Mouse (Mus musculus) ovary, postnatal 14 days (tissue): Measurements from ENCODE around the gene Pithd1.

ENCODE experiments used
- DNase-seq: peaks from one replicate; pipeline ENCODE4 v3.0.0; 2022; ENCODE audit warnings: low spot score

The Pithd1 gene

DNA sequence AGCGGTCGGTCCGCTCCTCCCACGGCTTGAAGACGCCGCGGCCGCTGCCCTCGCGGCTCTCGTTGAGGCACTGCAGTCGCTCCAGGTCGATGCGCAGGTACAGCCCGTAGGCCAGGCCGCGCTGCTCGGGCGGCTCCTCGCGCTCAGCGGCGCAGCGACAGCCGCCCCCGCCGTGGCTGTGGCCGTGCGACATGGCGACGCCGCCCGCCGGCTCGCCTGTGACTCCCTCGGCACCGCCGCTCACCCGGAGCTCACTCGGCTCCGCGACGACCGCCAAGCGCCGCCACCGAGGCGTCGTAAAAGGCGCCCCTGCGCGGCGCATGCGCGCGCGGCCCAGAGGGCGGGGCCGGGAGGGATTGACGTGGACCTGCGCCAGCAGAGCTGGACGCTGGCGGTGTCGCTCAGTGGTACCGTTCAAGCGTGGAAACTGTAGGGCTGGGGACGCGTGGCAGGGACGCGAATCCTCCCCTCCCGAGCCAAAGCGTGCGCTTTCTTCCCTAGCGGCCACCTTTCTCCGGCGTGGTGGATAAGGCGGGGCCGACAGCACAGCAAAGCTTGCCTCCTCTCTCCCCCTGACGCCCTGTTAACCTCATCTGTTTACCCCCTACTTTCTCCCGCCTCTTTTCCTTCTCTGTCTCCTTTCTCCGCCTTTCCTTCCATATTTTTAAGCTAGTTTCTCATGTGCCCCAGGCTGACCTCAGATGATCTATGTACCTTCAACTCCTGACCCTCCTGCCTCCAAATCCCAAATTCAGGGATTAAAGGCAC is at the start of gene Pithd1:
Gene Pithd1 (minus strand): TSS at position 322 of the 768 bp plus-strand sequence.
- peak; percentile 93 for DNase-seq

DNA sequence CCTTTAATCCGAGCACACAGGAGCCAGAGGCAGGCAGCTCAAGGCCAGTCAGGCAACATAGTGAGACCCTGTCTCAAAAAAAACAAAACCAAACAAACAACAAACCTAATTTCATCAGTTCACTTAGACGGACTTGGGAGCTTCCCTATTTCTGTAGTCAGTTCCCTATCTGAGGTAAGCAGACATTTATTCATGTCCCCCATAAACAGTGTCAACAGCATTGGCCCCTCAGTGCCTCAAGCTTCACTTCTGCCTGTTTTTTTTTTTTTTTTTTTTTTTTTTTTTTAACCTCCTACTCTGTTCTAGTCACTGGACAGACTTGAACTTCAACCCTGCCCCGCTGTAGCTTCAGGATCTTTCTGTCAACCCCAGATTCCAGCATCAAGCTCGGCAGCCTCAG is 48.0 kb upstream of the Pithd1 start:
- DNase-seq: no peak

DNA sequence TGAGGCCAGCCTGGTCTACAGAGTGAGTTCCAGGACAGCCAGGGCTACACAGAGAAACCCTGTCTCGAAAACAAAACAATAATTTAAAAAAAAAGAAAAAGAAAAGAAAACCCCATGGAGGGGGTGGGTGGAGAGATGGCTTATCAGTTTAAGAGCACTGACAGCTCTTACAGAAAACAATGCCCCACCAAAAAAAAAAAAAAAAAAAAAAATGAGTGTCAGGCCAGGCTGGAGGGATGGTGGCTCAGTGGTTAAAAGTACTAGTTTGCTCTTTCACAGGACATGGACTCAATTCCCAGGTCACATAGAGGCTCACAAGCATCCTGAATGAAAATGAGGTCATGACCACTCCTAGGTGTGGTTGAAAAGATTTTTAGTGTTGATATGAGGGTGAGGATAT is 46.2 kb upstream of the Pithd1 start:
- no peak for DNase-seq

DNA sequence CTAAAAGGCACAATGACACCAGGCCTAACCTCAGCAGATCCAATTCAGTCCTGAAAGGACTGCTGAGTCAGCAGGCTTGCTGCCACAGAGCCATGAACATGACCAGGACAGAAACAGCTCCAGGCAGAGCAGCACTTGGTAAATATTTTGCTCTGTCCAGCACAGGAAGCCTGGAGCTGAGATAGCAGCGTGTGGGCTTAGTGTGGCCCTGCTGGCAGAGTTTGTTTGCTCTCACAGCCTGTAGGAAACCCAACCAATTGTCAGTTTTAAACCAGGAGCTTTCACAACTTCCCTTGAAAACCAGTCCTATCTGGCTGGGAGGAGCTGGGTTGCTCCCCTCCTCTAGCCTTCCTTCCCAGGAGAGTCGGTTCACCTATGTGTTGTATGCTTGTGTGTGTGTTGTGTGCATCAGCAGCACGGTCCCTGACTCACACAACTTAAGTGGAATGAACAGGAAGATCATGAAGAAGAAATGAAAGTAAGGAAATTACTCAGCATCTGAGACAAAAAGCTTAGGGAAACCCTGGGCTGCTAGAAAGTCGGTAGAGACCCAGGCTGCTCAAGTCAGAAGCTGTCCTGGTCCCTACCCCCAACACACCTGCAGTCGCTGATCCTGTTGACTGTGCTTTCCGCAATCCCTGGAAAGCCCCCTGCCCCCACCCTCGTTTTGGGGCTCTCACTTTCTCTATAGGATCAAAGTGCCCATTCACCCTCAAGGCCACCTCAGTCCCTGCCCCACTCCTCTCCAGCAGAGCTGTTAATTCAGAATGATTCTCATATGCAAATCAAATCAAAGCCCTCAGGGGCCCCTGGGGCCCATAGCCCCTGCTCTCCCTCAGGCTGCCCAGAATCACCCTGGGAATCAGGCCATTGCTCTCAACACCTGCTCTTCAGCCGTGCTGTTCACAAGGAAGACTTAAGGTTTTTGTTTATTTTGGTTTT is 44.2 kb upstream of the Pithd1 start:
- no peak for DNase-seq

DNA sequence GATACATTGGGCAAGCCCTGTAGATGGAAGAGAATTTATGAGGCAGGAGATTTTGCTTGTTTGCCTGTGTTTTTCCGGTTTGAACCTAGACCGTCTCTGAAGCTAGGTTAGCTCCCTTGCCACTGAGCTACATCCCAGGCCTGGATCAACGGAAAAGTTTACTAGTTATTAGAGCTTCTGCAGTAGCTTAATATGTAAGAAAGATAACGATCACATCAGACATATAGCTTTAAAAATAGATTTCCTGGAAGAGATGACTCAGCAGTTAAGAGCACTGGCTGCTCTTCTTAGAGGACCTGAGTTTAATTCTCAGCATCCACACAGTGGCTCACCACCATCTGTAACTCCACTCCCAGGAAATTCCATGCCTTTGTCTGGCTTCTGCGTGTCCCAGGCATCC is 41.6 kb upstream of the Pithd1 start:
- no peak for DNase-seq

DNA sequence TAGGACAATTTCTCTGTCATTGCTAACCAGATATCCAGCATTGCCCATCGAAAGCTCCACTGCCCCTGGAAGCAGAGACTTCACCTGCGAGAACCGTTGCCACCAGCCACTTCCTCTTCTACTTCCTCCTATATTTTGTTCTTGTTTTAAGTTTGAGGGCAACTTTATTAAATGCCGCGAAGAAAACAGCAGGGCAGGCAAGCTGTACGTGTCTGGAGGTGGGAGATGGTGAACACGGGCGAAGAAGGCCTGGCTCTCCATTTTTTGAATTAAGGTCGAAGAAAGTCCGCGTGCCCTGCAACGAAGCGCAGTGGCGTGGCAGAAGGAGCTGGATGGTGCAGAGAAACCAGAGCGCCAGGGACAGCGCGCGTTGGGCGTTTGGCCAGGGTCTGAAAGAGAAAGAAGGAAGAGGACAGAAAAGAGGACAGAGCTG is 41.1 kb upstream of the Pithd1 start:
- no peak for DNase-seq

DNA sequence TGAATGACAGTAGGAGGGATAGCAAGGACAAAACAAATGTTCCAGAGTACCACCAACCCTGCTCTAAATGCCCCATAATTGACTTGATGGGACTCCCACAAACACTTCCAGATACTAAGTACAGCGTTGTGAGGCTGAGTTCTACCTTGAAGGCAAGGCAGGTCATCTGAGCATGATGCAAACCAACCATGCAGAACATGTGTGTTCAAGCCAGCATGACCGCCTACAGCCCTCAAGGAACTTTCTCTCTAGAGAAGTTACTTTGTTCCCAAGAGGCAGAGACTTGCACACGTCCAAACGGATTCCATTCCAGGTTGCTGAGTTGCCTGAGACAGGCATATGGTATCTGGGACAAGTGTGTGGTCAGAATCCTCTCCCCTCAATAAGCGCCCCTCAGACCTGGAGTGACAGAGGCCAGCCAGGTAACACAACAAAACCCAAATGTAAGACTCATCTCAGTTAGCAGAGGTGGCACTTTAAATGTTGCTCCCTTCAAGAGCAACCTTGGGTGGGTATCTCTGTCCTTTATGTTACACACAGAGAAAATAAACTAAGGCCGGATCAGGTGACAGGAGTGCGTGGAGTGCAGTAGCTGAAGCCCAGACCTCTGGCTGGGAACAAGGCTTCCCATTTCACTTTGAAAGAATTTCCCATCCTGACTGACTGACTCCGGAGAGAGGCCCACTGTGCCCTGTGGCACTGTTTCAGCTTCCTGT is 40.5 kb upstream of the Pithd1 start:
- no peak for DNase-seq

DNA sequence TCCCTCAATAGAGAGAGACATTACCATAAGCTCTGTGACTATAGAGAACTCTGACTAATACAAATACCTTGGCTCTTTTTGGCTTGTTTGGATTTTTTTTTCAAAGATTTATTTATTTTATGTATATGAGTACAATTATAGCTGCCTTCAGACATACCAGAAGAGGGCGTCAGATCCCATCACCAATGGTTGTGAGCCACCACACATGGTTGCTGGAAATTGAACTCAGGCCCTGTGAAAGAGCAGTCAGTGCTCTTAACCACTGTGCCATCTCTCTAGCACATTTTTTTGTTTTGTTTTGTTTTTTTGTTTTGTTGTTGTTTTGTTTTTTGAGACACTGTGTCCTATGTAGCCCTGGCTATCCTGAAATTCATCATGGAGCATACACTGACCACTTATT is 38.3 kb upstream of the Pithd1 start:
- DNase-seq: no peak

DNA sequence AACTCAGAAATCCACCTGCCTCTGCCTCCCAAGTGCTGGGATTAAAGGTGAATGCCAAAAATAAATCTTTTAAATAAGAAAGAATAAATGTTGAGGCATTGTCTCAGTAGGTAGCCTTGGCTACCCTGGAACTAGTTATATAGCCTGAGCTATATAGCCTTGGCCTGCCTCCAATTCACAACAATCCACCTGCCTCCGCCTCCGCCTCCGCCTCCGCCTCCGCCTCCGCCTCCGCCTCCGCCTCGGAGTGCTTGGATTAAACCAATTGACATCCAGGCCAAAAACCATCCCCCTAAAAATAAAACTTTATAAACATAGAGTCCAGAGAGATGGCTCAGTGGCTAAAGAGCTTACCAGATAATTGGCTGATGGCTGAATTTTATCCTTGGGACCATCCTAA is 35.9 kb upstream of the Pithd1 start:
- no peak for DNase-seq

DNA sequence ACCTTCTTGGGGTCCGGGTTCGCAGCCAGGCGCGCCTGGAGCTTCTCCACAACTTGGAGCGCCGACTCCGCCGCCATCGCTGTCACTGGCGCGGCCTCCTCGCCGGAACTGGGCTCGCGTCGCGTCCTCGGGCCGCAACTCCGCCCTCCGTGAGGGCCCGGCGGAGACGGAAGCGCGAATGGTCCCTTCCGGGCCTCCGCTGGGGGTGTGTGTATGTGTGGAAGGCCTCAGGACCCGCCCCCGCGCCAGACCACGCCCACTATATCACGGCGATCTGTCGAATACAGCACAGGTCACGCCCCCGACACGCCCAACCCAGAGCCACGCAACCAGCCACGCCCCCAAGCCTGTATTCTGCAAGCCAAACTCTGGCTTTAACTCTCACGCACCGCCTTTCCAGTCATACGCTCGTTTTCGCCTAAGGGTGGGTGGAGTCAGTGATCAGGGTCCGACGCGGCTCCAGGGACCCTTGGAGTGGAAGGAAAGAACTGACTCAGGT is 34.5 kb upstream of the Pithd1 start, which contains the start of gene Eloa:
Gene Eloa (minus strand): TSS at position 215 of the 499 bp plus-strand sequence.
- peak; percentile 99 for DNase-seq

DNA sequence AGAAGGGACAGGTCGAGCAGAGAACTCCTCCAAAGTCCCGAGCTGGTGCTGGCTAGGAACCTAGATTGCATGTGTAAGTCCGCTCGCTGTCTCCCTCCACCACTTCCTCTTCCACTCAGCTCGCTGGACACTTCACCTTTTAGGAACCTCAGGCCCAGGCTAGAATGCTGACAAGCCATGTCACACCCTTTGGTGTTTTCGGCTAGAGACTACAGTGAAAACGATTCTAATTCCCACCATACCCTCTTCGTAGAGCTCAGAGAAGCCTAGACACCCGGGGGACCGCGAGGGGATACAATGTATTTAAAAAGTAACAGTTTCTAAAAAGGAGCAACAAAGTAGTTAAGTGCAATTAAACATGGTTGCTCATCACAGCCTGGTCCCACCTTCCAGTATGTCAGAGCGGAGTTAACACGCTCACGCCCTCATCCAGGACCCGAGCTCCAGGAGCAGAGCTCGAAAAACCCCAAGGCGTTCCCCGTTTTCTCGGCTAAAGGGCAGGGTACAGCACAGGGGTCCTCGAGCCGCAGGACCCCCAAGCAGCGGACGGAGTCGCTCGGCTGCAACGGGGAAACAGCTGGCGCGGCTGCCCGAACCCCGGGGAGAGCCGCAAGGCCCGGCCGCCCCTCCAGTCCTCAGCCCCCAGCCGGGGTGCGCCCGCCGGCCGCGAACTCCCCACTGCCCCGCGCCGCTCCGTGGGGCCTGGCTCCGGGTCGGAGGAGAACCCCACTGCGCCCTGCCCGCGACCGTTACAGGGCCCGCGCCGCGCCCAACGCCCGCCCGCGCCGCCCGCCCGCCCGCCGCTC is 33.9 kb upstream of the Pithd1 start:
- peak; percentile 15 for DNase-seq

DNA sequence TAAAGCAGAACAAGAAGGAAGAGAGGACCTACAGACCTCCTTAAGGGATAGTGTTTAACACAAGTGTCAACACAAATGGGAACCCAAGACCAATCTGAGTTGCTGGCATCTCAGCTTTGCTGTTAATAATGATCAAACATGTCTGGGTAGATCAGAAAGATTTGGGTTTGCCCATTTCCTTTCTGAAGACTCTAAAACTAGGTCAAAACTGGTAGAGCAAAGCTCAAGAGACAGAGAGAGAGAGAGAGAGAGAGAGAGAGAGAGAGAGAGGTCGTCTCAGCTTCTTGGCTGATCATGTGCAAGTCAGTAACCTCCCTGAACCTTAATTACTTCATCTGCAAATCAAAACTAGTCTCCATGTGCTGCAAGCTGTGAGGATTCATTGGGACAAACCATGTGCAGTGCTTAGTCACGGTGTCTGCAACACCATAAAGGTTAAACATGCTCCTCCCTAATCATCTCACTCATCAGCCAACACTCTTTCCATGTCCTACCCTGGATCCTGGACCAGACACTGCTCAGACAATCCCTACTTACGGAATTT is 29.1 kb upstream of the Pithd1 start:
- no peak for DNase-seq

DNA sequence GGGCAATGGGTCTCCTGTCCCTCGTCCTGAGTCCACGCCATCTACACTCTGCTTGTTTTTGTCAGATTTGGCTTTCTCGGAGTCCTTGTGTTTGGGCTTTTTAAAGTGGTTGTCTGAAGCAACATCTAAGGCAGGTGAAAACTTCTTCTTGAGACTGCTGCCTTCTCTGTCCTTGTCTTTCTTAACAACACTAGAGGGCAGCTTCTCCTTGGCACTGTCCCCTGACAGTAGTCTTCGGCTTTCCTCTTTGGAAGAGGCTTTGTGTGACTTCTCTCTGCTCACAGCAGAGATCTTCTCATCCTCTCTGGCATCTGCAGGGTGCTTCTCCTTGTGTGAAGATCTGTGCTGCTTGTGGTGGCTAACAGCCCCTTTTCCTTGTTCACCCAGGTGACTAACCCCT is 23.5 kb upstream of the Pithd1 start:
- DNase-seq: no peak

DNA sequence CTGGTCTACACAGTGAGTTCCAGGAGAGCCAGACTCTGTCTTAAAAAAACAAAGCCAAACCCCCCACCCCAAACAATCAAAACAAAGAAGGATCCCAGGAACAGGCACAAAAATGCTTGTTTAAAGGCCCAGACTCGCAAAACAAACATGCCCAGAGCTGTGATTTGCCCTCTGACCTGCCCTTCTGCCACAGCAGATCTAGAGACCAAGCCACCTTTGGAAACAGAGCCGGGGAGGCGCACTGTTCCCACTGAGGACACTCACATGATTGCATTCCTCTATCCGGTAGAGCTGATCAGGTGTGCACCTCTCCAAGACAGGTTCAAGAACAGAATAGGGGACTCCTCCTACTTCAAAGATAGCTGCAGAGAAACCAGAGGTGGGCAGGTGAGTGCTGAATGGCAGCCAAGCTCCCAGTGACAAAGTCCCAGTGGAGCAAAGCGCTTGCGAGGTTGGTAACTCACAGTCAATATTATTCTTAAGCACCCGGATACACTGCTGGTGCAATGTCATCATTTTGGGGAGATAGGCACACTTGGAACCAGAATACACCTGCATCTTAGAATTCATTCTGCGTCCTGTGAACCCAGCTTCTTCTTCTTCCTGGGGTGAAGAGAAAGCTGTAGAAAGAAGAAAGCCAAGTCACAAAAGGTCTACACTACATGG is 21.9 kb upstream of the Pithd1 start:
- no peak for DNase-seq

DNA sequence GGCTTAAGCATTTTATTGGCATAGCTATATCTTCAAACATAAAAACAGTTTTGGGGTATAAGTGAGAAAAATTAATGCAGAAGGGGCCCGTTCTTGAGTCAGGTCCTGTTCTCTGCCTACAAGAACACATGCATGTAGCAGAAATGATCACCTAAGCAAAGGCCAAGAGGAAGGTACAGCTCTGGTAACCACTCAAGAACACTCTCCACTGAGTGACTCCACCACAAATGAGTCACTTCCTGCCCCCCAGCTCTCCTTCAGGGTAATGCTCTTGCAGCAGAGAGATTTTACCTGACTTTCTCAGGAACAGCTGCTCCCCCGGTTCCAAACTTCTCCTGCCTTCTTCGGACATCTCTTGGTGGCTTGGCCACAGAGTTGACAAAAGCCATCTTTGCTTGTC is 19.8 kb upstream of the Pithd1 start:
- no peak for DNase-seq

DNA sequence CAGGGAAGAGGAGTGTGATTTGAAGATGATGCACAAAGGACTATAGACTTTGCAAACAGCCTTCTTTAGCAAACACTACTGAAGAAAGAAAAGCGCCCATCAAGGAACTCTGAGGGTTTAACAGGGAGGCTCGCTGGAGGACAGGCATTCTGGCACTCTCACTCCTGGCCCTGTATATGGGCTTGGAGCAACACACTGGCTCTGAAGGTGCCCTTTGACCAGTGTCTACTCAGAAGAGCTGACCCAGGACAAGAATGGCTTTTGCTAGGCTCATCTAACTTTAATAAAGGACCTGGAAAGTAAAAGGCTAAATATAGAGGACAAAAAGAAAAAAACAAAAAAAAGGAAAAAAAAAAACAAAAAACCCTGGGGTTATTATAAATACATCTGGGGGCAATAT is 17.9 kb upstream of the Pithd1 start:
- no peak for DNase-seq

DNA sequence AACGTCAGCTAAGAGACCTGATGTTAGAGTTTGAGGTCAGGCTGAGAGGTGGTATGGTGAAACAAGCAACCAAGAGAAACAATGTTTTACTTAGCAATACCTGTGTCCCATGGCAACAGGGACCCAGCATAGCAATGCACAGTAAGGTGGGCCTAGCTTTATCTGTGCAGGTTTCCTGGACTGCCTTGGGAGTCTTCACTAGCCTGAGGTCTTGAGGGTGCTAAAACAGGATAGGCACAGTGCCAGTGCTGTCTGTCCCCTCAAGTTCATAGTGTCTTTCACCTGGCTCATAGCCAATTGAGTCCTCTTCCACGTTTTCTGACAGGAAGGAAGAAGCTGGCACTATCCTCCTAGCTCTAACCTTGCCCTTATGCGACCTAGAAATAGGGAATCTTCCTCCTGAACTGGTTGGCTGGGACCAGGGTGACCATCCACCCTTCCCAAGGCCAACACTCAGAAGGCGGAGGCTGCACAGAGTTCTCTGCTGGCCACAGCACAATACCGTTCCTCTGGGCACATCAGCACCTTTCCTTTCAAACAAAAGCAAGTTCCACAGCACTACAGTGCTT is 17.1 kb upstream of the Pithd1 start:
- DNase-seq: no peak

DNA sequence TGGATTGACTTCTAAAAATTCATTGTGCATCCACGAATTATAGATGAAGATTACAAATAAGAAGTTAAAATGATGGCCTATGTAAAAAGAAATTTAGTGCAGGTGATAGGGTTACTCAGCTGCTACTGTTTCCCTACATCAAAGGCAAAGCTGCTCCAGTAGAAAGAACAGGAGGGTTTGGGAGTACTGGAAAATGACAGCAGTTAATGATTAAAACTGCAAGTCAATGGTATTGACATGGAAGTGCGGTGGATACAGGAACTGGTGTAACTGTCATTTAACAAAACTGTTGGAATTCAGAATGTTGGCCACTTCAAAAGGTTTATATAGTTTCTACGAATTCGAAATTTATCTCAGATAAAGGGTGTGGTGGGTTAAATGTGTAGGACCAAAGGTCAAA is 8.1 kb upstream of the Pithd1 start:
- DNase-seq: no peak

DNA sequence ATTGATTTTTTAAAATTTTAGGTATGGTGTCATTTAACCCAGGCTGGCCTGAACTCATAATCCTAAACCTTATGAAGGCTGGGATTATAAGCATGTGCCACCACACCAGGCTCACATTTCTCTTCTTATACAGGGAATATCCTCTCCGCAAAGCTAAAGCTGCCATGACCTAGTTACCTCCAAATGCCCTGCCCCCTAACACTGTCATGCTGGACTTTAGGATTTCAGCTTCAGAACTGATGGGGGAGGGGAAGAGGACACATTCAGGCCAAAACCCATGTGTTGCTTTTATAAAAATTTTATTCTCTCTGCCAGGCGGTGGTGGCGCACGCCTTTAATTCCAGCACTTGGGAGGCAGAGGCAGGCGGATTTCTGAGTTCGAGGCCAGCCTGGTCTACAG is 6.9 kb upstream of the Pithd1 start:
- no peak for DNase-seq

DNA sequence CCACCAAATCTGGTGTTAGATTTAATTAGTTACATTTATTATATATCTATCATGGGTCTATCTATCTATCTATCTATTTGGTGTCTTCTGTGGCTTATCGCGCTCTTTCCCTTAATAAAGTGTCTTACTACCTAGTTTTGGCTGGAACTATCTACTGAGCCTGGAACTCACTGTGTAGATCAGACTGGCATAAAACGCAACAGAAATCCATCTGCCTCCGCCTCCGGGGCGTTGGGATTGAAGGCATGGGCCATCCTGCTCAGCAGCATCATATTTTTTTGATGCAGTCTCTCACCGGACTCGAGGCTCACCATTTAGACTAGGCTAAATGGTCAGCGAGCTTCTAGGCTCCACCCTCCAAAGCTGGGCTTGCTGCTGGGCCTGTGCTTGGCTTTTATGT is 650 bp upstream of the Pithd1 start:
- DNase-seq: no peak
